Mouse (Mus musculus) E14TG2a.4 (cell line): ENCODE data around the gene Slc7a1.

Source experiments
- CTCF ChIP-seq: conservative IDR thresholded peaks from 2 replicates; pipeline ENCODE4 v1.5.1; 2014; ENCODE audit warnings: low read length
- NANOG ChIP-seq: IDR thresholded peaks from 2 replicates; pipeline ENCODE4 v1.6.1; 2014; ENCODE audit warnings: borderline replicate concordance, low read length, mixed read lengths
- POU5F1 ChIP-seq: IDR thresholded peaks from 2 replicates; pipeline ENCODE4 v1.6.1; 2014; ENCODE audit warnings: low read length, borderline replicate concordance

DNA sequence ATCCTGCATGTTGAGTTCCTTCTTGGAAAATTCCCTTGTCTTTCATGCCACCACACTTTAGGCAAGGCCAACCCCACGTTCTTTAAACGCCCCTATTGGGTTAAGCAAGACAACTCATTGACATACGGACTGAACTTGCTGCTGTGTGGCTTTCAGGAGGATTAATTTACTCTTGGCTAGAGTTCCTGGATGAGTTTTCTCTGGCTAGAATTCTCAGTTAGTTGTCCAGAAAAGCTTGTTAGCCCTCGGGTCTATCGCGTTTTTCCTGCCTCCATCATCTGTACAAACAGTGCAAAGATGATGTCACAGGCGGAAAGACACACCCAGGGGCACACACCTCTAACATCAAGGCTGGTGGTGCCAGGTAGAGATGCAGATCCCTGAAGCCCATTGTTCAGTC lies 14.5 kb upstream of the Slc7a1 start:
- TF ChIP-seq CTCF (no peak), POU5F1 (no peak), NANOG (no peak)
